Mouse (Mus musculus): ENCODE results near the gene 4930579G24Rik.

GRCm38 (mm10) chr3:79628561-79629415 lies at the start of gene 4930579G24Rik:
- TF ChIP-seq POLR2A (IDR thresholded peaks at IDR 0.05; ENCODE audit: low read depth, low read length) (peak; percentile 91), CTCF (IDR thresholded peaks at IDR 0.05; ENCODE audit: borderline replicate concordance, insufficient read depth, low read length) (no peak)

All from embryonic fibroblast, embryonic 13.5 days (primary cell).